Mouse (Mus musculus) telencephalon, adult 2 months (tissue): Measurements from ENCODE around the gene a.
"Not testable (repeated sequence)": the region's sequence is repeated elsewhere in the genome, so short reads cannot be mapped to it uniquely, and the experiment has no call there.

Experiments used
- DNase-seq: peaks from one replicate; pipeline ENCODE4 v3.0.0-alpha.2; 2011; ENCODE audit warnings: low read depth, low spot score

a gene

GRCm38 (mm10) chr2:154922134-154922533, 130.9 kb downstream of the a start:
- not testable (repeated sequence) for DNase-seq

GRCm38 (mm10) chr2:154925411-154926031, 134.3 kb downstream of the a start:
- no peak for DNase-seq

DNA sequence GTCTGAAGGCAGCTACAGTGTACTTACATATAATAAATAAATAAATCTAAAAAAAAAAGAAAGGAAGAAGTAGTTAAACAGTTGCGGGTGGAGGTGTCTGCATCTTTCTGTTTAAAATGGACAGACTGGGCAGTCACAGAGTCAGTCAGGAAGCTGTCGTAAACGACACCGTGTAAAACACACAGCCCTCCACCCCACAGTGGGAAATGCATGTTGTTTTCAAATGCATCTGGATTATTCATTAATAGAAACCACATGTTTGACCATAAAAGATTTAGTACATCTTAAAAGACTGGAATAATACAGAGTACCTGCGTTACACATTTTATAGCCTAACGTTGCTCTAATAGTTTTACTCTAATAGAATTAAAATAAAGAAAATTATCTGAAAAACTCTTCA, 135.6 kb downstream of the a start:
- no peak for DNase-seq

DNA sequence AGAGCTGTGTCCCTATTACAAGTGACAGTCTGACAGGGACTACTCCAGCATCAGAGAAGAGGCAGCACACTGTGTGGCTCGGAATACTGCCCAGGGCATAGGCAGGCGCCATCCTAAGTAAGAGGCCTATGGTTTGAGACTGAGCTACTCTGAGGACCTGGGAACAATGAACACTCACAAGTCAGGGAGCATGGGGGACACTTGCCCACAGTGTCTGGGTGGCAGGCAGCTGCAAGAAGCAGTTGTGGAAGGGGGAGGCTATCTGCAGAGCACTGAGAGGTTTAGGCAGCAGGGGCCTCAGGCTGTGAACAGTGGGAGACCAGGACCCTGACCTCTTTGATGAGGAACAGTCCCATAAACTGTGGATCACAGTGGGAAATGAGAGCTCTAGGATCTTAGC, 137.1 kb downstream of the a start:
- DNase-seq = no peak

DNA sequence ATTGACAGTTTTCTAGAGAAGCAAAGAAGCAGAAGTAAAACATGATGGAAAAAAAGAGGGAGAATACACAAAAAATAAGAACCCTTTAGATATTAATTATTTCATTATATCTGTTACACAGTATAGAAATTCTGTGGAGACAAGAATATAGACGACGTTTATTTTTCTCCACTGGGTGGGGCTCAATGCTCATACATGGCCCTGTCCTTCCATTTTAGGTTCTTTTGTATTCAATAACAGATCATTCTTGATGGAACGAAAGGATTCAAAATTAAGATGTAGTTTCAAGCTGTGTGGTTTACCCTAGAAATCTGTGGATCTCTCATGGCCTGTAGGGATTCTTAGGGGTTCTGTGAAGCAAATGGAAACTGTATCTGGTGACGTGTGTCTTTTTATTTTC, 142.7 kb downstream of the a start:
- no peak for DNase-seq

- DNase-seq = no peak
Observed at GRCm38 (mm10) chr2:154936106-154936505, 144.9 kb downstream of the a start.

DNA sequence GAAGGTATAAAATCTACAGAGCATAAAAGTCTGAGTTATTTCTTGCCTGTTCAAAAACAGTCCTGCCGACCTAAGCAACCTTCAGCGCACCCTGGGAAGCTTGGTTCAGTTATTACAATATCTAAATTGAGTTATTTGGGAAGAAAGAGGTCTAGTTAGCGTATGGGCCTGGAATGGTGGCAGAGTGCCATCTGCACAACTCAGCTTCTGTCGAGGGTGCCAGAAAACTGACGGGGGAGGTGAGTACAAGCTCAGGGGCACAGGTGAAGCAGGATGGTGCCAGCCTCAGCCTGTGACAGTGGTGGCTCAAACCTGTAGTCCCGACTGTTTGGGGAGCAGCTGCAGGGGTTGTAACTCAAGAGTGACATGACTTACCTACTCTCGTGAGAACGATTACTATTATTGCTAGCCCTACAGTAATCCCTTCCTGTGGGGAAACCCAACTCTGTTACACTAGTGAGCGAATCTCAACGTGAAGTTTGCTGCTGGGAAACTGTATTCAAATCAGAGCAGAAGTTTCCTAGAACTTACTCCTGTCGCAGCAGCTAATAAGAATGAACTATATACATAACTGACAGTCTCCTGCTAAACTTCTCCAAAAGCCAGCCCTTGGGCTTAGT, 145.4 kb downstream of the a start:
- DNase-seq = no peak

- no peak for DNase-seq
Observed at GRCm38 (mm10) chr2:154937547-154938390, 146.6 kb downstream of the a start.

GRCm38 (mm10) chr2:154941952-154942351, 150.8 kb downstream of the a start:
- DNase-seq = no peak

- DNase-seq = no peak
Observed at GRCm38 (mm10) chr2:154942546-154942945, 151.3 kb downstream of the a start.

GRCm38 (mm10) chr2:154943101-154943500, 151.9 kb downstream of the a start:
- no peak for DNase-seq

DNA sequence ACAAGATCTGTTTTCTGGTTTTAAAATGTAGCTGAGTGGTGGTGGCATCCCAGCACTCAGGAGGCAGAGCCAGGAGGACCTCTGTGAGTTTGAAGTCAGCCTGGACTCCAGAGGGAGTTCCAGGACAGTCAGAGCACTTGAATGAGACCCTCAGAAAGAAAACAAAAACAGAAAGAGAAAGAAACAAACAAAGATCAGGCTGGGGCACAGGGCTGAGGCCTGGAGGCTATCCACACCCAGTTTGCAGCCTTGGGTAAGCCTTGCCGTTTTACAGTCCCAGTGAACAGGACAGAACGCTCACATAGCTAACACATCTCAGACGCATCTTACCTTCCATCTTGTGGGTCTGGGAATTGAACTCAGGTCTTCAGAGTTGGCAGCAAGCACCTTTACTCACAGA, 155.7 kb downstream of the a start:
- DNase-seq = no peak

GRCm38 (mm10) chr2:154949352-154949751, 158.2 kb downstream of the a start:
- no peak for DNase-seq

GRCm38 (mm10) chr2:154949877-154950276, 158.7 kb downstream of the a start:
- no peak for DNase-seq

- DNase-seq = no peak
Observed at GRCm38 (mm10) chr2:154950601-154951000, 159.4 kb downstream of the a start.

- DNase-seq = no peak
Observed at GRCm38 (mm10) chr2:154959486-154959885, 168.3 kb downstream of the a start.

DNA sequence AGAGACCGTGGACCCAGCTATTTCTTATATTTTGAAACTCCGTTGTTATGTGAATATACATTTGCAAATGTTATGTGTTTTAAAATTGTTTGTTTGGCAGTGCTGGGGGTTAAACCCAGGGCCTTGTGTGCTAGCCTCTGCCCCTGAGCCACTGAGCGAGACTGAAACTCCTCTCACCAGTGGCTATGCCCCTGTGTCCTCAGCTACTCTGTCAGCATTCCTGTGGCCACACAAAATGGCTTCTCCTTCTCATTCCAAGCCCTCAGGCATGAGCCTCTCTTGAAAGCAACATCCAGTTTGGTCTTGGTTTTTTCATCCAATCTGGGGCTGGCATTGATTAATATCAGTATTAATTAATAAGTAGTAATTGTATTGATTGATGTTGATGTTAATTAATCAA, 168.7 kb downstream of the a start:
- DNase-seq = no peak

- no peak for DNase-seq
Observed at GRCm38 (mm10) chr2:154963176-154963575, 172.0 kb downstream of the a start.

GRCm38 (mm10) chr2:154969740-154970397, 178.7 kb downstream of the a start:
- DNase-seq = not testable (repeated sequence)

DNA sequence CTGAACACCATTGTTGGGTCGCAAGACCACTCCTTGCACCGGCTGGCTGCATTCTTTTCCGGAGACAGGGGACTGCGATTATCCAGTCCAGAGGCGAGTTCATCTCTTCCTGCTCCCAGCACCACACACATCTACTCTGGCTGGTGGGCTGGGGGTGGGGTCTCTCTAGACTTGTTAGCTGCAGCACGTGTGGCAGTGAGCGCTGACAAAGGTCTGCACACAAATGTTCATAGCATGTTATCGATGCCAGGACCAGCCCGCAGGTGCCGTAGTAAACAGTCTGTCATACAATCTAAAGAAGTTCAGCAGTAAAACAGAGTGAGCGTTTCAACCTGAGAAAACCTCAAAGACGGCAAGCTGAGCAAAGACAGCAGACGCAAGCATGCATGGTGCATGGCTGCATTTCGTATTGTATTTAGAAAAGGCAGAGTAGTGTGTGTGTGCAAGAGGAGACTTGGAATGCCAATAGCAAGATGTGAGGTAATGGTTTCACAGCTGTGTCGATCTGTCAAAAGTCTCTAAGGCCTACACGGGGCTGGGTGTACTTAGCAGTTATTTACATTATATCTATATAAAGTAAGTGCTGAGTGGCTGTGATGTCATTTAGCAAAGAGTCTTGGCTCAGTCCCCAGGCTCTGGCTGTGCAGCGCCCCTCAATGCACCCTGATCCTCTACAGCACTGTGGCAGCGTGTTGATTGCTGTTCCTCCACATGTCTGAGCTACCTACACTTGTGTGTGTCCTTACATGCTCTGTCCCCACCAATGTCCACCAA, 180.9 kb downstream of the a start:
- peak; percentile 8 for DNase-seq

- no peak for DNase-seq
Observed at GRCm38 (mm10) chr2:154972981-154973380, 181.8 kb downstream of the a start.
